Mouse (Mus musculus): ENCODE data around the gene Reg4.

Gene Reg4

GRCm38 (mm10) chr3:98282422-98282821 lies 60.5 kb downstream of the Reg4 start:
- DNase-seq (ENCODE audit: low spot score): no peak

GRCm38 (mm10) chr3:98283205-98283604 lies 61.2 kb downstream of the Reg4 start:
- no peak for DNase-seq (ENCODE audit: low spot score)
